Mouse (Mus musculus): ENCODE data around the gene Lrrc7. TPM values are rescaled to one million over a fixed set of nuclear protein-coding genes. Genes with fewer than 3 reads are reported as not detected.

Lrrc7 gene
- total RNA-seq, 1 experiment from 2014 or later, result 0.19 TPM

DNA sequence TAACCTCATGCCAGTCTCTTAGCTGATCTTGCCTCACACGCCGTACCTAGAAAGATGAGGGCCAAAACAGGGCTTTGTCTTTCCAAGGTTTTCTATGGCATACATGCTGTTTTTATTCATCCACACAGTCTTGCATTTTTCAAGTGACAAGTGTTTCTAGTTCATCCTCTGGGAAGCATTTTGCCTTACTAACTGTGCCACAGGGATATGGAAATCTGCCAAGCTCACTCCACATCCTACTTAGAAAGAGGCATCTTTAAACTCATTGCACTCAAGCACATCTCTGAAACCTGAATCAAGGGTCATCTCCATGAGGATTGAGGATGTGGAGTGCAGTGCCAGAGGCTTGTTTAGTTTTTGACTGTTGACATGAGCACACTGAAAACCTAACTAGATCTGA, 199.9 kb downstream of the Lrrc7 start:
- DNase-seq, result no peak

- no peak for DNase-seq
Measured at GRCm38 (mm10) chr3:158356706-158357105, 205.3 kb downstream of the Lrrc7 start.

- no peak for DNase-seq
Measured at GRCm38 (mm10) chr3:158356194-158356593, 205.8 kb downstream of the Lrrc7 start.

DNA sequence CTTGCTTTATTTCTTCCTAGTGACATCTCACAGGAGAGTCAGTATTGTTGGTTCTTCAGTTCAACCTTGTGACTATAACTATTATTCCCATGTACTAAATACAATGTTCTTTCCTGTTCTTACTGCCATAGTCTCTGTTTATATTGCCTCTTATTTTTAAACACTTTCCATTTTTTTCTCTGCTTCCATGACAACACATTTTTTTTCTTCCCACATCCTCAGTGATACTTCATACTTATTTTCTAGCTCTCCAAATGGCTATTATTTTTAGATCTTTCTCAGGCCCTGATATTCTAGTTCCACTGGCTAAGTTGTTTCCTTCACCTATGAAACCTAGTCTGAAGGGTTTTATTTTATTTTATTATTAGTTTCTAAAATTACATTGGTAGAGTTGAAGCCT, 221.2 kb downstream of the Lrrc7 start:
- DNase-seq, result no peak

- DNase-seq, result no peak
Measured at GRCm38 (mm10) chr3:158330085-158330484, 231.9 kb downstream of the Lrrc7 start.

- no peak for DNase-seq
Measured at GRCm38 (mm10) chr3:158310391-158310790, 251.6 kb downstream of the Lrrc7 start.

- DNase-seq, result no peak
Measured at GRCm38 (mm10) chr3:158307415-158307814, 254.6 kb downstream of the Lrrc7 start.

GRCm38 (mm10) chr3:158298732-158299131, 263.3 kb downstream of the Lrrc7 start:
- no peak for DNase-seq

DNA sequence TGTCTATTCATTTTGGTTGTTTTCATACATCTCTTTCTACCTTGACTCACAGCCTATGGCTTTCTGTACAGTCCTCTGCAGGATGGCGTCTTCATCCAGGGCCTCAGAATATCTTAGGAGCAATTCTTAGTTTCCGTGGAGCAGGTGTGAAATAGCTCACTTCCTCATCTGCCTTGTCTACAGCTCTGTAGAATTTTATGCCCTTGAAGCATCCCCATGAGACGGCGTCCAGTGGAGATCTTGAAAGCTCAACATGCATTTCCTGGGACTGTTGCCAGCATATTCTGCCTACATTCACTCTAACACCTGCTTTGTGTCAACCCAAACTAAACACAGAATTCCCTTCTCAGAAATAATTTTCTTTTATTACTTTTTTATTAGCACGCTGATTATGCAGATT, 267.0 kb downstream of the Lrrc7 start:
- no peak for DNase-seq

- DNase-seq, result no peak
Measured at GRCm38 (mm10) chr3:158284431-158284830, 277.6 kb downstream of the Lrrc7 start.

DNA sequence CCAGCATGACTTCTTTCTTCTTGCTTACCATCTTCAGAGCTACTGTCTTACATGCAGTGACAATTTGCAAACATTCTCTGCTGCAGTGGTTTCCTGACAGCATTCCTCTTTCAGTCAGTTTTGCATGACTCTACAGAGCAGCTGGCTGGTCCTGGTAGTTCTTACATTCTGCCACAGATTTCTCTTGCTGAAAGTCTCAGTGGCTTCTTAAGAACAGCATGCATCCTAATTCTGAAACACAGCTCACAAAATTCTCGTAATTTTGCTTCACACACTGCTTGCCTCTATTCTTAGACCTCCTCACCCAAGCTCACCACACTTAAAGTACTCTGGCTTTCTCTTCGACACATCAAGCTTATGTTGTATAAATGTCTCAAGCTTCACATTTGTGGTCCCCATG, 283.4 kb downstream of the Lrrc7 start:
- no peak for DNase-seq

GRCm38 (mm10) chr3:158272700-158273099, 289.3 kb downstream of the Lrrc7 start:
- DNase-seq, result no peak

DNA sequence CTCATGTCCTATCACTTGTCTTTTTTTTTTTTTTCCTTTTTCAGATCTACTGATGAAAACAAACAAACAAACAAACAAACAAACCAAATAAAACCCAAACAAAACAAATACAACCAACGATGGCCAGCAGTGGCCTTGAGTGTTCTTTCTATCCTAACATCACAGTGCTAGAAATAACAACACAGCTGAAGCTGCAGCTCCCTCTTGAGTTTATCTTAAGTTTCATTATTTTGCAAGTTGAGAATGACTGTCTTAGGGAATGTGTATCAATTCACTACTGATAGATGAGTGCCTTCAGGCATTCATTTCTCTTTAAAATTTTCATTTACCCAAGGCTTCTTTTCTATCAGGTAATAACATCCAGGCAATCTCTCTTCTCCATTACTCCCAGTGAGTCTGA, 291.1 kb downstream of the Lrrc7 start:
- DNase-seq, result no peak

- no peak for DNase-seq
Measured at GRCm38 (mm10) chr3:158252576-158252975, 309.4 kb downstream of the Lrrc7 start.

DNA sequence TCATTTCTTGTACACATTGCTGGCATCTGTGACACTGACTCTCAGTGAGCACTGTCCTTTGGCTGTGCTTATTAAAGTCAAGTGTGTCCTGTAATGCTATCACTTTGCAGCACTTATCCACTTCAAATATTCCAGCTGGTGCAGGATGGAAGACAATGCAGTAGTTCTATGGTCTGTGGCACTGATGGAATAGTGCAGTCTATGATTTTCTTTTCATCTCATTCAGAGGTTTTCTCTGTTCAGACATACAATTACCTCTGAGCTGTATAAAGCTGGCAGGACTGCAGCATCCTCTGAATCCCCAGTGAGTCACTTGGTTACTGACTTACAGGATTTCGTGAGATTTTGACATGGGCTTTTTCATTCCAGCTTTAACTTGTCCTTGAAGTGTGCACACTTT, 314.3 kb downstream of the Lrrc7 start:
- no peak for DNase-seq

DNA sequence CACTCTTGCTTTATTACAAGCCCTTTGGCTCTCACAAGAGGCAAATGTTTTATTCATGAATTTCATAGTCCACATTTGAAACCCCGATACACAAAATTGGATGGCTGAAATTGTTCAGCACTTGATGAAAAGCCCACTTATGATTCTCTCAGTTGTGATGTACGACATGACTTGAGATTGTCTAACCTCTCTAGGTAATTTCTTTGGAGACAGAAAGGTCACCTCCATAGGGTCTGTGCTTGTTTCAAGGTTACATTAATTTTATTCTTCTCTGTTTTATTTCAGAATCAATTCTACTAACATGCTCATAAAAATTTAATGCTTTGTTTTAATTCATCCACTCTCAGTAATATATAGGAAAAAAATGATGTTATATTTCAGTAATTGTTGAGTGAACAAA, 351.4 kb downstream of the Lrrc7 start:
- DNase-seq, result no peak

GRCm38 (mm10) chr3:158210026-158210425, 352.0 kb downstream of the Lrrc7 start:
- DNase-seq, result peak; percentile 26

- DNase-seq, result no peak
Measured at GRCm38 (mm10) chr3:158207840-158208239, 354.2 kb downstream of the Lrrc7 start.

DNA sequence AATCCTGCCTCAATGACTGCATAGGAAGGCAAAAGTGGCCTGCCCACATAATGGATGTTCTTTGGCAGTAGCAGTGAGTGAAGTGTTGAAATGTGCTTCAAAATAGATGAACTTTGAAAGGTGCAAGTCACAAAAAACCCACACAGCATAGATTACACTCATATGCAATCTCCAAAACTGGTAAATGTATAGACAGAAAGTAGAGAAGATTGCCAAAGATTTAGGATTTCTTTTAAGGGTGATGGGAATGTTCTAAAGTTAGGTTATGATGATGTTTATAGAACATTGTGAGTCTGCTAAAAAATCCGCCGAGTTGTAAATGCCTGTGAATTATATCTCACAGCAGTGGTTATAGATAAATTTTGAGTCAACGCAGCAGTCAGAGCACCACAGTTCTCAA, 359.2 kb downstream of the Lrrc7 start:
- no peak for DNase-seq

GRCm38 (mm10) chr3:158195426-158195825, 366.6 kb downstream of the Lrrc7 start:
- DNase-seq, result no peak

DNA sequence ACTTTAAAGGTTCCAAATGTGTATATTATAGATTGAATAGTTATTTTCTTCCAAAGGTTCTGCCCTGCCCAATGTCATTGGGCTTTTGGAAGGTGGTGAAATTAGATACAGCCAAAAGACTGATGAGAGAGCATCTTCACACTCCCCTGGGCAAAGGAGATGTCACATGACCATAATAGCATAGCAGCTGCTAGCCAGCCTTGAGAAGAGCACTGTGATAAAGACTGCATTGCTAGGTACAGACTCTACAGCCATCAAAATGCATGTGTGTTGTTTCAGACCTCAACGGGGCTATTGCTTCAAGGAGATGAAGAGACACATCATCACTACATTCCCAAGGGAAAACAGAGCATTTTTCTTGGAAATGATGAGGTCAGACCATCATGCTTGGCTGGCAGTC, 368.8 kb downstream of the Lrrc7 start:
- DNase-seq, result no peak

DNA sequence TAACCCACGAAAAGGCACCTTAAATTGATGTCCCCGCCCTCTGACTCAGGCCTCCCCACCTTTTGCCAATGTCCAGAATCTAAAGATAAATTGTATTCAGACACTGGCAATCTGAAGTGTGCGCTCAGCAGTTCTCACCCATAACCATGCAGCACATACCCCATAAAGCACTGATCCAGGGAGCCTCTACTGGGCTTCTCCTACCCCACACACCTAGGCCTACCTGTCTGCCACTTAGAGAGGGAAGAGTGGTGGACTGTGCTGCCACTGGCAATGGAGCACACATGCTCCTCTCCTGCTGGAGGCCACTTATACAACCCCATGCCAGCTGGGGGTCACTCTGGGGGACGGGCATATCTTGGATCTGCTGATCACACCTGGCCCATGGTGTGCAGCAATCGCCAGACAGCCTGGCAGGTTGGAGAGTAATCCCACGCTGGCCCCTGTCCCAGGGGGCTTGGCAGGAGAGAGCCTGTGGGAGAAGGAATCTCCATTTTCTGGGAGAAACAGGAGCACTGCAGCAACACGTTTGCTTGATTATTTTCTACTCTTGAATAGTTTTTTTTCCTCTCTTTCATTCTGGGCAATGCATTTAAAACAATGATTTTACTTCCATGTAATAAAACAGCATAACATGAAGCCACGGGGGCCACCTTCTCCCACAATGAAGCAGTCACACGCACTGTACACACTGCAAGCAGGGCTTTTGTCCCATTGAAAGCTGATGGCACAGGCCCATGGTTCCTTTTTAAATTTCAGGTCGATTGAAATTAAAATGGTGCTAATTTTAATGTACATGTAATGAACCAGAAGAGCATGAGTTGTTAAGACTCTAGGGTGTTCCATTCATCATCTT, 386.9 kb downstream of the Lrrc7 start:
- DNase-seq, result no peak

DNA sequence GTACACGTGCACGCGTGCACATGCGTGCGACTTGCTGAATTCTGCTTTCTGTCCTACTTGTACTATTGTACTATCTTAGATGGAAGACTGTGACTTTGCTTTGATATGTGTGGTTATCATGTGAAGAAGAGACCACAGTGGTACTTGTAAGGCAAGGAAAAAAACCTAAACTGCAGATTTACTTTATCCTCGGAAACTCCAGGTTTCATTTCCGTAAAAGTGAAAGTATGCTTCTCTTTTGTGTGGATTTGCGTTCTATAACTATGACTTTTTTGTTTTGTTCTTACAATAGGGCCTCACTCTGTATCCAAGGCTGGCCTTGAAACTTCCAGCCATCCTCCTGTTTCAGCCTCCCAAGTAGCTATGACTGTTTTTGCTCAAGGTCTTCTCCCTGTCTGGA, 392.8 kb downstream of the Lrrc7 start:
- no peak for DNase-seq

DNA sequence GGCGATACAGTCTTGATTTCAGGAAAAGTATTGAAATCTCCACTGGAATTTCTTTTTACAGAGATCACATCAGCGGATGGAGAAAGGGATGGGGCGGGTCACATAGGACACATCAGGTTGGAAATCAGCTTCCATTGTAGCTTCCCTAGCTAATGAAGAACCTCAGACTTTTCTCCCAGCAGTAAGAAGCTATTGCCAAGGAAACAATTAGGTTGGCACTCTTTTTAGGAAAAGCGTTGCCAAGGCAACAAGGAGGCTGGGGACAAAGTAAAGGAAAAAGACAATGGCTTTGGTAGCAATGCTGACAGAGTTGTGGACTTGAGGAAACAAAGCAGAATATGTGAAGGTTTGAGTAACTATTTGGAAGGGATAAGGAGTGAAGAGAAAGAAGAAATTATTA, 393.6 kb downstream of the Lrrc7 start:
- DNase-seq, result no peak

DNA sequence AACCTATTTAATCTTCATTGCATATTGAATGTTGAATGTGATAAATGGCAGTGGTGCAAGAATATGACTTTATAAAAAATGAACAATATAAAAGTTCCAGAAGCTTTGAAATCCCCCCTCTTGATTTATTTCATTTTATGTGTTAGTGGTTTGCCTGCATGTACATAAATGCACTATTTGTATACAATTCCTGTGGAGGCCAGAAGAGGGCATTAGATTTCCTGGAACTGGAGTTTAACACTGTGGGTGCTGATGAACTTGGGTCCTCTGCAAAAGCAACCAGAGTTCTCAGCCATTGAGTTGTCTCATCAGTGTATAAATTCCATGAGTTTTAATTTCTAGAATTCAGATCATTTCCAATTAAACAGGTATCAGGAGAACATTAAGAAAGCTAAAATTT, 397.0 kb downstream of the Lrrc7 start:
- DNase-seq, result no peak

Measured in adrenal gland, postnatal 14 days (tissue).